Mouse (Mus musculus): Measurements from ENCODE around the gene Btbd1.

- no peak for TF ChIP-seq CTCF (IDR thresholded peaks at IDR 0.05; ENCODE audit: insufficient read depth, low read depth, low read length)
- TF ChIP-seq POLR2A (IDR thresholded peaks at IDR 0.05; ENCODE audit: insufficient read depth, low read depth, low read length) = no peak
Observed at GRCm38 (mm10) chr7:81828681-81829378, 401 bp downstream of the Btbd1 start.
